Mouse (Mus musculus) spleen, postnatal 36 days (tissue): ENCODE results near the gene Efcc1.

ENCODE experiments used
- DNase-seq, 2 experiments: peaks; one replicate each; pipeline ENCODE4 v3.0.0; 2022; ENCODE audit warnings: low spot score in 2 of 2, mixed read lengths in 1 of 2

Efcc1 gene

GRCm38 (mm10) chr6:87804036-87804435 lies 73.4 kb downstream of the Efcc1 start:
- DNase-seq: no peak

- DNase-seq: no peak
Measured at GRCm38 (mm10) chr6:87804886-87805285, 74.2 kb downstream of the Efcc1 start.

DNA sequence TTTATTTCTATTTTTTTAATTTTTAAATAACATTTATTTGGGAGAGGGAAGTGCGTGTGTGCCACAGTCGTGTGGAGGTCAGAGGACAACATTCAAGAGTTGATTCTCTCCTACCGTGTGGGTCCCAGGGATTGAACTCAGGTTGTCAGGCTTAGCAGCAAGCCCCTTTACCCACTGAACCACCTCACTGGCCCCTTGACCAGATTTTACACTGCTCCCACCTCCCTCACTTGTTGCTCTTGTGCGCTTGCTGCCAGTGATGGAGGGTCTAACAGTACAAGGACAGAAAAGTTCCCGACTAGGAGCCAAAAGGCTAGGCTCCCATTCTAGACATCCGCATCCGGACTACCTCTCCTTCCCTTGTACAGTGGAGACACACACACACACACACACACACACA lies 74.8 kb downstream of the Efcc1 start:
- DNase-seq: no peak
